Mouse (Mus musculus) stomach, embryonic 16.5 days (tissue): Measurements from ENCODE around the gene Cela3b. TPM values are rescaled to one million over a fixed set of nuclear protein-coding genes. Genes with fewer than 3 reads are reported as not detected.

Source experiments
- ATAC-seq: fragments of 200-750 bp; cut with Nextera tagmentation; 2 replicates; pipeline ENCODE4 v1.8.0; 2017; ENCODE audit warnings: moderate number of reproducible peaks, moderate TSS enrichment; ENCODE audit not compliant: insufficient read depth, low FRiP score
- H3K27ac ChIP-seq: fragments of 300-500 bp; sonication (generic); 2 replicates; pipeline ENCODE4 v1.5.1; 2014; ENCODE audit warnings: low read length
- H3K27me3 ChIP-seq: fragments of 300-500 bp; sonication (generic); 2 replicates; pipeline ENCODE4 v1.6.1; 2014; ENCODE audit warnings: low read length, control low read depth, mixed read lengths; ENCODE audit not compliant: control insufficient read depth, insufficient read depth
- H3K36me3 ChIP-seq: fragments of 300-500 bp; sonication (generic); 2 replicates; pipeline ENCODE4 v1.6.1; 2014; ENCODE audit warnings: low read length; ENCODE audit not compliant: control insufficient read depth, insufficient read depth
- H3K4me1 ChIP-seq: fragments of 300-500 bp; sonication (generic); 2 replicates; pipeline ENCODE4 v1.6.1; 2014; ENCODE audit warnings: low read length, control low read depth, mixed read lengths; ENCODE audit not compliant: control insufficient read depth, insufficient read depth
- H3K4me2 ChIP-seq: fragments of 300-500 bp; sonication (generic); 2 replicates; pipeline ENCODE4 v1.6.1; 2014; ENCODE audit warnings: low read depth, low read length, mixed read lengths
- H3K4me3 ChIP-seq: fragments of 300-500 bp; sonication (generic); replicated peaks from 2 replicates; pipeline ENCODE4 v1.5.1; 2014; ENCODE audit warnings: mild to moderate bottlenecking, low read length
- H3K9ac ChIP-seq: fragments of 300-500 bp; sonication (generic); 2 replicates; pipeline ENCODE4 v1.6.1; 2014; ENCODE audit warnings: low read length
- H3K9me3 ChIP-seq: fragments of 300-500 bp; sonication (generic); replicated peaks from 2 replicates; pipeline ENCODE4 v1.6.1; 2016; ENCODE audit warnings: low read length, control low read depth; ENCODE audit not compliant: control insufficient read depth
- WGBS: fragments of 180-500 bp; shearing (Covaris S2); extraction: QIAGEN DNeasy Blood & Tissue Kit; methylation state at CpG from one replicate; pipeline ENCODE4 v1.1.7; 2014; 5-methylcytosine and 5-hydroxymethylcytosine counted together
- polyA plus RNA-seq: library from polyadenylated mRNA; unstranded; fragments of >200 nt; fragmentation: Nextera tagmentation; extraction: Ambion mirVana; gene quantifications from 2 replicates; pipeline ENCODE4 v1.2.1, GENCODE M21; 2015

The Cela3b gene
- polyA plus RNA-seq, 1 experiment from 2014 or later = 406 TPM

DNA sequence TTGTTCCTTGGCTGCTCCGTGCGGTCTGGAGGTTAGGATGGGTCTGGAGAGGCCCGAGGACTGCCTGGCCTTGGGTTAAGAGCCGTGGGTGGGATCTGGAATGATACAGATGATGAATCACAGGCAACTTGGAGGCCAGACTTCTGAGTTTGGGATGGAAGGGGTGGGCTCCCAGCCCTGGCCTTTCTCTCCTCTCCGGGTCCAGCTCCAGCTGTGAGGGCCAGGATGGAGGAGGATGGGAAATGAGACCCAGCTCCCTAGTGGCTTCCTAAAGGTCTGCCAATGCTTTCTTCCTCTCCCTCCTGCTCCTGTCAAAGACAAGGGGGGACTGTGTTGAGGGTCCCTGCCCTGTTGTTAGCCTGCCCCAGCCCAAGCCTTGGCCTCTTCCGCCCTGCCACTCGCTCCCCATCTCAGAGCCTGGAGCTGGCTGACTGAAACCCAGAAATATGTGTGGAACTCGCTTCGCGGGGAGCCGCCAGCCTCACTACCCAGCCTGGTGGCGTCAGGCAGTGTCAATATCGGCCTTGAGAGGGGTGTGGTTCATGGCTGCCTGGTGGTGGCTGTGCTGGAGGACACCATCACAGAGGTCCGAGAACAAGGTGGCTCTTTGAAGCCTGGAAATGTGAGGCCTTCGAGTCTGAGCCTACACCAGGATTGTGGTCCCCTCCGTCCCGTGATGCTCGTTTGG lies 43.5 kb upstream of the Cela3b start:
- Histone ChIP-seq H3K27ac (peak overlapping the region; percentile 79), H3K4me1 (peaks cover 83% of the 10 kb centered on the region), H3K4me3 (peak overlapping the region; percentile 5; the same call in 1 of the 2 replicates), H3K27me3 (no peaks in the 10 kb centered on the region), H3K9me3 (no peaks in the 10 kb centered on the region), H3K36me3 (no peaks in the 10 kb centered on the region), H3K9ac (peak overlapping the region; percentile 56), H3K4me2 (peak overlapping the region; percentile 34)
- no peak; the same call in 1 of the 2 replicates for ATAC-seq
- 40% methylated on average over 18 of the region's 18 CpGs for WGBS

DNA sequence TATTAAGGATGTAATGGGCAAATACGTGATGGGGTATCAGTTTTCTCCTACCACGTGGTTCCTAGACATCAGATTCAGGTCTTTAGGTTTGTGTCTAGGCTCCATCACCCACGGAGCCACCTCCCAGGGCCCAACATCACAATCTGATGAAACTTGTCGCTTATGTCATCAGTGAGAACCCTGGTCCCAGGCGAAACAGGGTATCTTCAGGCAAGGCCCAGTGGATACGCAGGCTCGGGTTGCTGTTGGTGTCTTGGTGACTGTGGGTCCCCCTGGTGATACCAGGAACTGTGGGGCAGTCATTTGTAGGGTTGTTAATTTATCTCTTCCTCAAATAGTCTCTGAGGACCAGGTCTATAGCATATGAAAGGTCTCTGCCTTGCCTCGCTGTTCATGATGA lies 42.9 kb upstream of the Cela3b start:
- H3K4me3 ChIP-seq = peak overlapping the region; percentile 5; the same call in 1 of the 2 replicates
- peaks cover 78% of the 10 kb centered on the region for H3K4me1 ChIP-seq
- no peaks in the 10 kb centered on the region for H3K36me3 ChIP-seq
- peak overlapping the region; percentile 56 for H3K9ac ChIP-seq
- H3K4me2 ChIP-seq = peak overlapping the region; percentile 34
- no peaks in the 10 kb centered on the region for H3K27me3 ChIP-seq
- WGBS = 79% methylated on average over 8 of the region's 8 CpGs
- H3K9me3 ChIP-seq = no peaks in the 10 kb centered on the region
- no peak for ATAC-seq
- H3K27ac ChIP-seq = peak overlapping the region; percentile 79

DNA sequence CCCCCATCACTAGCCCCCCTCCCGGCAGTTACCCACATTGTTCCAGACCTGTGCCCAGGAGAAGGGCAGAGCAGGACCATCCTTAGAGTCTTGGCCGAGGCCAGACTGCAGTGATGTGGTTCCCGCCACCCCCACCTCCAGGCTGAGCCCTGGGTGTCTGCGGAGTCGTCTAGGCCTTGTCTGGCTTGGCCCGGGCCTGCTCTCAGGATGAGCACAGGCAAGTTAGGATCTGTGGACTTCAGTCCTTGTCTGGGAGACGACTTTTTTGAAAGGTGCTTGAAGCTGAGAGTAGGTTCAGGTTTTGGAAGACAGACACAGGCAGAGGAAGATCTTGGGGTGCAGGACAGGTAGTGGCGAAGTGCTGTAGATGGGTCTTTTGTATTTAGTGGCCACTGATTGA lies 41.0 kb upstream of the Cela3b start:
- Histone ChIP-seq H3K27ac (peak overlapping the region; percentile 14), H3K4me3 (peak overlapping the region; percentile 20; the same call in 1 of the 2 replicates), H3K4me1 (peaks cover 71% of the 10 kb centered on the region), H3K9me3 (no peaks in the 10 kb centered on the region), H3K9ac (peak overlapping the region; percentile 92; the same call in 1 of the 2 replicates), H3K27me3 (no peaks in the 10 kb centered on the region), H3K36me3 (no peaks in the 10 kb centered on the region), H3K4me2 (peak overlapping the region; percentile 77)
- ATAC-seq = no peak
- WGBS = 57% methylated on average over 8 of the region's 8 CpGs

DNA sequence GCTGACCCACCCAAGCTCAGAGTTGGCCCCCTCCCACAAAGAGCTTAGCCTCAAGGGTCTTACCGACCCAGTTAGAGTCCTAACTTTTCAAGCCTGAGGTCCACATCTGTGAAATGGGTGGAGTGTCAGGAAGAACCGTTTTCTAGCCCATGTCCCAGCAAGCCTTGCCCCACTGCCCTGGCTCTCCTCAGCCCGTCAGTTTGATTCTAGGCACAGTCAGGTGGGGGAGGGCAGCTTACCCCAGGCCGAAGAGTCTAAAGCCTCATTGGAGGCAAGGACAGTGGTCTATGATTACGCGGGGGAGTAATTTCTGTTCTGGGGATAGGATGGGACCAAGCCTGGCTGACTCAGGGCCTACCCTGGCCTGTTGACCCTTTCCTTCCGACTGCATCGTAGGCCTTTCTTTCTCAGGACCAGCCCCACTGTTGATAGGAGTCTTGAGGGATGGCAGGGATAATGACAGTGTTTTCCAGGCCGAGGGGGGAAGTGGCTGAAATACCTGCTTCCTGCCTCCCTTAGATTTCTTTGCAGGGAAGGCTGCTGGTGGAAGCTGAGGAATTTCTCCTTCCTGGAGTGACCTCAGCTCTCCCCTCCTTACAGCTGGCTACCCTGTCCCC lies 40.5 kb upstream of the Cela3b start:
- Histone ChIP-seq H3K4me2 (peak overlapping the region; percentile 77), H3K36me3 (no peaks in the 10 kb centered on the region), H3K9me3 (no peaks in the 10 kb centered on the region), H3K4me3 (peak overlapping the region; percentile 82), H3K9ac (peak overlapping the region; percentile 92), H3K27me3 (no peaks in the 10 kb centered on the region), H3K27ac (peak overlapping the region; percentile 84), H3K4me1 (peaks cover 67% of the 10 kb centered on the region)
- 54% methylated on average over 9 of the region's 9 CpGs for WGBS
- ATAC-seq = no peak

DNA sequence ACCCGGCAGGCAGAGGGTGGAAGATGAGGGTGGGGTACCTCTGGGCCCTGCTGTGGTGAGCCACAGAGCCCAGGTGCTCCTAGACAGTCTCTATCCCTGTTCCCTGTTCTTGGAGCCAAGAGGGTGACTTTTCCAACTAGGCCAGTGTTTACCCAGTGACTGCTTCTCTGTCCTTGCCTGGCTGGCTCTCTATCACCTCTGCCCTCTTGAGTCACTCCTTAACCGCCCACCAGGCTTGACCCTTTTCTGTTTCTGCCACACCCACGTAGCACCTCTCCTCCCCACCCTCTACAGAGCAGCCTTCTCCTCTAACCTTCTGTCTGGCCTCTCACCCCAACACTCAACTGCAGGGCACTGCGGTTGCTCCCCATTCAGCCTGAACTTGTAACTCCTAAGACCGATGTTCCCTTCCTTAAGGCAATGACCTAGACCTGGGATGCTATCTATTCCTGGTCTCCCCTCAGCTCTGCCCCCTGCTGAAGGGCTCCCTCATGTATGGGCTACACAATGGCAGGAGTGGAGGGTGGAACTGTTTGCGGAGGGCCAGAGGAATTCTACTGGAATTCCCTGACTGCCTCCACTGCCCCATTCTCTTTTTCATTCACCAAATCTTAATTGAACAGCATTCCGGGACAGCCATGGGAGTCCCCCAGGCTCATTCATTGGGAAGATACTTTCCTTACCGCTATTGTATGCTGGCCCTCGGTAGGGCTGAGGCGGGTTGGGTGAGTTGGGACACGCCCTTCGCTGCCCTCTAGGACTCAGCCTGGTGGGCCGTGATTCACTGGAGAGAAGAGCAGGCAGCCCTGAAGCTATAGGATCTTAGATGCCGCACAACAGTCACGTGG lies 39.7 kb upstream of the Cela3b start:
- WGBS = 40% methylated on average over 15 of the region's 15 CpGs
- H3K9ac ChIP-seq = peak overlapping the region; percentile 92
- H3K4me1 ChIP-seq = peaks cover 64% of the 10 kb centered on the region

DNA sequence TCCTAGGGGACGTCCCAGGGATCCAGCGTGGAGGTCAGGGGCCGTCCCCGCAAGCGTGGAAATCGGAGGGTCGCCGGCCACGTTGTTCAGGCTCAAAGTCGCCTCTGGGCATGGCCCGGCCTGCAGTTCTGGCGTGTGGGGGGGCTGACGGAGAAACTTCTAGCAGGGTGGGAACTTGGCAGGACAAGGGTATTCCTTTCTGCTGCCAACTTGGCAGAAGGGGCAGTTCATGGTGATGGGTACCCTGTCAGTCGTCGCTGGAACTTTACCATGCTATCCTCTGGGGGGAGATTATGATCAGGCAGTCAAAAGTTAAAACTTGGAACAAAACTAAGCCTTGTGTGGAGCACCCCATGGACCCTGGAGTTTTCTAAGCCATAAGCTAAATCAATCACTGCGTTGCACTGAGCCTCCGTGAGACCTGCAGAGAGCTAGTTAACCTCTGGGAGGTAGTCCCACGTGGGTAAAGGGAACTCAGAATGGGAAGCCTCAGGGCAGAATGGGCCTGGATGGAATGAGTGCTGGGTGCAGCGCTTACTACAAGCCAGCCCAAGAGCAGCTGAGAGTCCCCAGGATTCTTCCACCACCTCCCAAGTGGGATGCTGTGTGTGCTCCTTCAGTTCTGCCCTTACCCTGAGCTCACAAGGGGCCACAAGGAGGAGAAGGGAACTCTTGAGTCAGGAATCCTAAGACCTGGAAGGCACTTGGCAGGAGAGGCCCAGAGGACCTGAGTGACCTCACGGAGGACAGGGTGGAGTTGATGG lies 38.9 kb upstream of the Cela3b start:
- no peak for ATAC-seq
- Histone ChIP-seq H3K9ac (peak overlapping the region; percentile 92), H3K27ac (peak overlapping the region; percentile 84), H3K36me3 (no peaks in the 10 kb centered on the region), H3K4me2 (peak overlapping the region; percentile 77), H3K9me3 (no peaks in the 10 kb centered on the region), H3K27me3 (no peaks in the 10 kb centered on the region), H3K4me1 (peaks cover 61% of the 10 kb centered on the region), H3K4me3 (peak overlapping the region; percentile 82)
- 3% methylated on average over 20 of the region's 20 CpGs for WGBS

More for the DNA sequence above, 39.7 kb upstream of the Cela3b start:
- peak overlapping the region; percentile 82 for H3K4me3 ChIP-seq
- H3K36me3 ChIP-seq = no peaks in the 10 kb centered on the region
- H3K9me3 ChIP-seq = no peaks in the 10 kb centered on the region
- H3K27ac ChIP-seq = peak overlapping the region; percentile 84
- no peak for ATAC-seq
- H3K4me2 ChIP-seq = peak overlapping the region; percentile 77
- no peaks in the 10 kb centered on the region for H3K27me3 ChIP-seq

DNA sequence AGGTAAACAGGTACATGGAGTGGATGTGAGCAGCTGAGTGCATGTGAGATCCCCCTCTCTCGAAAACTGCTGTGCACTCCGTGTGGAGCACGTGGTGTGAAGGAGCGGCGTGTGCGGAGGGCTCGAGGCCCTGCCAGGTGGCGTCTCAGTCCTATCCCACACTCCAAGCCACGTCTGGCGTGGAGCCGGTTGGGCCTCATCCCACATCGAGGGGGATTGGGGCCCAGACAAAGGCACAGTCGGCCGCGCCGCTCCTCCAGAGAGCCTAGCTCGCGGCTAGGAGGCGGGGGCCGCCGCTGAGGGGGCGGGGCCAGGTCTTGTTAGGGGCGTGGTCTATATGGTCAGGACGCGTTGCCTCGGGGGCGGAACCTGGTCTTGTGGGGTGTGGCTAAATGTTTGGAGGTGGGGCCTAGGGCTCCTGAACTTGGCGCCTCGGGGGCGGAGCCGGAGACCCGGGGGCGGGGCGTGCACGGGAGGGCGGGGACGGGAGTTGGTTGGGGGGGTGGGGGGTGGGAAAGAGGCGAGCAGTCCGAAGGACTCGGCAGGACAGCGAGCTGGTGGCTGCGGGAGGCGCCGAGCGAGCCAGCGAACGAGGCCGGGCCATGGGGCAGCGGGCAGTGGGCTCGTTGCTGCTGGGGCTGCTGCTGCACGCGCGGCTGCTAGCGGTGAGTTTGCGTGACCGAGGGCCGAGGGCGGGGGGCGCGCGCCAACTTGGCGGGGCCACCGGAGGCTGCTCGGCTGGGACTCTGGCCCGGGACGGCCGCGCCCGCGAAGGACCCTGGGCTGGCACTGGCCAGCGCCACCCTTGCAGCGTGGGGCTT lies 38.1 kb upstream of the Cela3b start, which contains the start of gene Hspg2:
Gene Hspg2 (plus strand): TSS at position 510 of the 821 bp plus-strand sequence.
- Histone ChIP-seq H3K9me3 (no peaks in the 10 kb centered on the region), H3K27me3 (no peaks in the 10 kb centered on the region), H3K9ac (peak within 1 kb of the TSS; percentile 92), H3K27ac (peak within 1 kb of the TSS; percentile 84), H3K36me3 (no peaks in the 10 kb centered on the region), H3K4me2 (peak within 1 kb of the TSS; percentile 77), H3K4me3 (peak within 1 kb of the TSS; percentile 82), H3K4me1 (peaks cover 57% of the 10 kb centered on the region)
- peak; percentile 90 for ATAC-seq
- under 1% methylated on average over 71 of the region's 72 CpGs for WGBS

DNA sequence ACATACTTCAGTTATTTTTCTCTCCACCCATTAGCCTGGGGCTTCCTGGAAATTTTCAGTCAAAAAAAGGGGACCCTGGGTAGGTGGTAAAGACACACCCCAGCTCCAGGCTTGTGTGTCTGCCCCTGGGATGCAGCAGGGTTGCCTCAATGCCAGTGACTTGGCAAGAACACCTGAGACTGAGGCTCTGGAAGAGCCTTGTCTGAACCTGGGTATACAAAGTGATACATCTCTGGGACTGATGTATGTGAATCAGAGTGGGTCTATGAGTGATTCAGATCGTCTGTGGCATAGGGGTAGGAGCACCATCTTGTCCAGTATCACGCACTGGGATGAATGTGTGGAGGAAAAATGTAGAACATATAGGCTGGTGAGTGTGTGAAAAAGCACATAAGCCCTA lies 37.2 kb upstream of the Cela3b start:
- WGBS = 83% methylated on average over 2 of the region's 2 CpGs
- no peak for ATAC-seq
- H3K4me1 ChIP-seq = peaks cover 48% of the 10 kb centered on the region

More for the DNA sequence above, 37.2 kb upstream of the Cela3b start:
- Histone ChIP-seq H3K9me3 (no peaks in the 10 kb centered on the region), H3K27me3 (no peaks in the 10 kb centered on the region), H3K9ac (no peak overlapping the region; the same call in 1 of the 2 replicates), H3K4me3 (no peak overlapping the region), H3K27ac (peak overlapping the region; percentile 12), H3K36me3 (no peaks in the 10 kb centered on the region), H3K4me2 (no peak overlapping the region)
